In the genomic region with DNA sequence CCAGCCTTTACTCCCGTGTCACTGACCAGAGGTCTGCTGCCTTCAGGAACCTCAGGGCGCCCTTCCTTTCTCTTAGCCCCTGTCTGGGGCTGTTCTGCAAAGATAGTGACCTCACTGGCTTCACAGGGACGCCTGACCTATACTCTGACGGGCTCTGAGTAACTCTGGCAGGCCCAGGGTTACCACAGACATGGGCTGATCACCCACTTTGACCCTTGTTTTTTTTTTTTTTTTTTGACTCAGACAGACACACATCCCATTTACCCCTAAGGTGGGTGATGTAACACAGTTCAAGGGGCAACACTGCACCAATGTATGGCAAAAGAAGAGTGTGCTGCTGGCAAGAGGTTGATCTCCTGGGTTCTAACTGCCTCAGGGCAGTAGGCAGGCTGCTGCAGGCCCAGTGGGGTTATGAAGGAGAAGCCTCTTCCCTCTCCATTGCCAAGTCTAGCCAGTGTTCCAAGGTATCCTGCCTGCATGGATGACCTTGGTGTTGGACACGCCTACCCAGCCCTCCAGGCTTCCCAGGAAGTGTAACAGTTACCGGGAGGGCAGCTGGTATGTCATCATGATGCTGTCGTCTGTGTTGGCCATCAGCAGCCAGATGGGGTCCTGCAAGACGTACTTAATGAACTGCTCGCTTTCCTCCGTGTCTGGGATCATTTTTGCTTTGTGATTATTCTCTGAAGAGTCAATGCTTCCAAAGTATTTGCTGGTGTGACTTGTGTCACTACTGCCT, we compare ENCODE assay signal across 22 mouse cellular contexts. TPM values are rescaled to one million over a fixed set of nuclear protein-coding genes. Genes with fewer than 3 reads are reported as not detected.
DNase-seq lines count a peak whose midpoint lies in the region; ATAC-seq and TF ChIP-seq lines count a peak whose summit lies in the region.
"Had no signal": no experiment of that assay in that cellular context is flagged by ENCODE, and none has a peak within 500 bp of the region (broad histone marks: within the 10 kb centered on the region; RNA-seq: fewer than 3 reads in every experiment).

No protein-coding gene starts in this region.

- H3K36me3 ChIP-seq in hindbrain, embryonic 11.5 days (ENCODE audit: control insufficient read depth, insufficient read depth, low read length): no peaks in the 10 kb centered on the region
- H3K36me3 ChIP-seq in hindbrain, postnatal 0 days (ENCODE audit: insufficient read depth, low read length): peaks cover 31% of the 10 kb centered on the region; the same call in 1 of the 2 replicates
- H3K36me3 ChIP-seq in liver, embryonic 15.5 days (replicated peaks): peaks cover 9% of the 10 kb centered on the region
- H3K36me3 ChIP-seq: midbrain, embryonic 12.5 days; neural tube, embryonic 12.5 days had no signal

- no peak for TF ChIP-seq CTCF in hindbrain, postnatal 0 days (IDR thresholded peaks at IDR 0.05; ENCODE audit: low read depth)
- no peak for TF ChIP-seq CTCF in layer of hippocampus, adult 2 months (conservative IDR thresholded peaks at IDR 0.05)

- no peak overlapping the region for H3K4me2 ChIP-seq in hindbrain, embryonic 11.5 days (replicated peaks; ENCODE audit: low read depth, low read length)
- no peak overlapping the region for H3K4me2 ChIP-seq in hindbrain, postnatal 0 days (ENCODE audit: low read depth, low read length)
- no peak overlapping the region for H3K4me2 ChIP-seq in liver, embryonic 15.5 days
- H3K4me2 ChIP-seq: embryonic facial prominence, embryonic 15.5 days; heart, embryonic 15.5 days; hindbrain, embryonic 12.5 days; limb, embryonic 12.5 days; lung, embryonic 15.5 days; midbrain, embryonic 12.5 days; neural tube, embryonic 12.5 days had no signal

- no peak overlapping the region for H3K27ac ChIP-seq in hindbrain, embryonic 11.5 days (ENCODE audit: low read depth, low read length)
- no peak overlapping the region for H3K27ac ChIP-seq in hindbrain, postnatal 0 days
- H3K27ac ChIP-seq in liver, embryonic 15.5 days (replicated peaks): peak overlapping the region; percentile 45; the same call in 1 of the 2 replicates
- H3K27ac ChIP-seq in layer of hippocampus, adult 2 months: no peak overlapping the region
- H3K27ac ChIP-seq: embryonic facial prominence, embryonic 15.5 days; heart, embryonic 15.5 days; hindbrain, embryonic 12.5 days; kidney, postnatal 0 days; limb, embryonic 12.5 days; lung, embryonic 15.5 days; midbrain, embryonic 12.5 days; neural tube, embryonic 12.5 days had no signal

- H3K27me3 ChIP-seq in hindbrain, embryonic 11.5 days (ENCODE audit: control insufficient read depth, insufficient read depth, low read length): no peaks in the 10 kb centered on the region
- H3K27me3 ChIP-seq in hindbrain, postnatal 0 days (ENCODE audit: insufficient read depth, low read length): no peaks in the 10 kb centered on the region
- H3K27me3 ChIP-seq in liver, embryonic 15.5 days: no peaks in the 10 kb centered on the region
- H3K27me3 ChIP-seq: CH12.LX; embryonic facial prominence, embryonic 15.5 days; heart, embryonic 15.5 days; hindbrain, embryonic 12.5 days; limb, embryonic 12.5 days; lung, embryonic 15.5 days; midbrain, embryonic 12.5 days; neural tube, embryonic 12.5 days had no signal

- WGBS in hindbrain, embryonic 11.5 days: 65% methylated on average over 10 of the region's 10 CpGs
- 61% methylated on average over 10 of the region's 10 CpGs for WGBS in hindbrain, postnatal 0 days
- 53% methylated on average over 10 of the region's 10 CpGs for WGBS in liver, embryonic 15.5 days (ENCODE audit: insufficient replicate concordance)

- H3K9me3 ChIP-seq in hindbrain, embryonic 11.5 days (ENCODE audit: control insufficient read depth, low read length): no peaks in the 10 kb centered on the region
- H3K9me3 ChIP-seq in hindbrain, postnatal 0 days (ENCODE audit: low read length): no peaks in the 10 kb centered on the region
- H3K9me3 ChIP-seq in liver, embryonic 15.5 days (replicated peaks): no peaks in the 10 kb centered on the region
- H3K9me3 ChIP-seq: embryonic facial prominence, embryonic 15.5 days; heart, embryonic 15.5 days; hindbrain, embryonic 12.5 days; limb, embryonic 12.5 days; lung, embryonic 15.5 days; midbrain, embryonic 12.5 days; neural tube, embryonic 12.5 days had no signal

- no peak overlapping the region for H3K4me3 ChIP-seq in hindbrain, embryonic 11.5 days (ENCODE audit: low read depth, low read length)
- no peak overlapping the region for H3K4me3 ChIP-seq in hindbrain, postnatal 0 days (ENCODE audit: low read length)
- H3K4me3 ChIP-seq in liver, embryonic 15.5 days (replicated peaks): no peak overlapping the region
- no peak overlapping the region for H3K4me3 ChIP-seq in layer of hippocampus, adult 2 months
- H3K4me3 ChIP-seq: embryonic facial prominence, embryonic 15.5 days; heart, embryonic 15.5 days; hindbrain, embryonic 12.5 days; limb, embryonic 12.5 days; lung, embryonic 15.5 days; midbrain, embryonic 12.5 days; neural tube, embryonic 12.5 days had no signal

- H3K4me1 ChIP-seq in hindbrain, embryonic 11.5 days (replicated peaks; ENCODE audit: control insufficient read depth, insufficient read depth, low read length): peaks cover 5% of the 10 kb centered on the region
- H3K4me1 ChIP-seq in hindbrain, postnatal 0 days (ENCODE audit: insufficient read depth, low read length): 0 out of 2 replicates have a peak, but pooled peaks cover 2% of the 10 kb centered on the region
- H3K4me1 ChIP-seq in liver, embryonic 15.5 days (replicated peaks): peaks cover 13% of the 10 kb centered on the region

- DNase-seq in hindbrain, embryonic 11.5 days (ENCODE audit: low spot score): peak; percentile 27
- DNase-seq in hindbrain, postnatal 0 days (ENCODE audit: low spot score): no peak
- peak; percentile 22 for DNase-seq in ES-CJ7 (ENCODE audit: low read depth, low spot score)
- peak; percentile 88 for DNase-seq in adrenal gland, adult 2 months
- DNase-seq in lung, postnatal 25 days (ENCODE audit: low spot score): no peak
- DNase-seq in layer of hippocampus, adult 2 months (ENCODE audit: low spot score in 2 of 2): no peak
- DNase-seq: cerebellum, adult 2 months; cerebellum, postnatal 36 days; gastrocnemius, postnatal 14 days; spleen, adult 18-20 months; thymus, postnatal 4 days had no signal

- no peak overlapping the region for H3K9ac ChIP-seq in hindbrain, embryonic 11.5 days (ENCODE audit: low read depth, low read length)
- H3K9ac ChIP-seq in hindbrain, postnatal 0 days (replicated peaks; ENCODE audit: low read length): no peak overlapping the region
- H3K9ac ChIP-seq in liver, embryonic 15.5 days: no peak overlapping the region
- H3K9ac ChIP-seq: embryonic facial prominence, embryonic 15.5 days; heart, embryonic 15.5 days; hindbrain, embryonic 12.5 days; limb, embryonic 12.5 days; lung, embryonic 15.5 days; midbrain, embryonic 12.5 days; neural tube, embryonic 12.5 days had no signal

- ATAC-seq in hindbrain, embryonic 11.5 days (ENCODE audit: low FRiP score): no peak
- no peak for ATAC-seq in hindbrain, postnatal 0 days
- ATAC-seq in liver, embryonic 15.5 days (ENCODE audit: insufficient read depth): peak; percentile 53

RNA-seq across cellular contexts. Expression of a gene that starts 6.2 kb away (rescaled TPM):
- polyA plus RNA-seq in hindbrain, embryonic 11.5 days (2014; fragmentation: Nextera tagmentation; extraction: Ambion mirVana): 288 and 318 TPM in 2 replicates
- 154 and 160 TPM in 2 replicates for total RNA-seq in hindbrain, postnatal 0 days (2014; rRNA removed)
- polyA plus RNA-seq in hindbrain, postnatal 0 days (2015; fragmentation: Nextera tagmentation; extraction: Ambion mirVana): 129 and 131 TPM in 2 replicates
- 100 to 1,000 TPM; 190 to 273 TPM for total RNA-seq in adrenal gland, adult 2 months (2021)
- 252 and 309 TPM in 2 replicates for polyA plus RNA-seq in adrenal gland, adult 2 months (2012; rRNA removed)
- 21.1 and 24.1 TPM in 2 replicates for polyA plus RNA-seq in liver, embryonic 15.5 days (2015; fragmentation: Nextera tagmentation; extraction: Ambion mirVana)
- total RNA-seq in layer of hippocampus, adult 2 months (2021): 10 to 100 TPM; 15.4 to 15.7 TPM

RNA-seq across cellular contexts. Expression of a gene that starts 21.4 kb away (rescaled TPM):
- 172 TPM in 2 replicates for polyA plus RNA-seq in hindbrain, embryonic 11.5 days (2014; fragmentation: Nextera tagmentation; extraction: Ambion mirVana)
- 66.7 and 66.9 TPM in 2 replicates for total RNA-seq in hindbrain, postnatal 0 days (2014; rRNA removed)
- 119 and 120 TPM in 2 replicates for polyA plus RNA-seq in hindbrain, postnatal 0 days (2015; fragmentation: Nextera tagmentation; extraction: Ambion mirVana)
- 10 to 100 TPM; 88.8 to 94.7 TPM for total RNA-seq in adrenal gland, adult 2 months (2021)
- polyA plus RNA-seq in adrenal gland, adult 2 months (2012; rRNA removed): 121 and 122 TPM in 2 replicates
- 67.7 and 69.9 TPM in 2 replicates for polyA plus RNA-seq in liver, embryonic 15.5 days (2015; fragmentation: Nextera tagmentation; extraction: Ambion mirVana)
- 10 to 100 TPM; 66.6 to 67.9 TPM for total RNA-seq in layer of hippocampus, adult 2 months (2021)

RNA-seq across cellular contexts. Expression of a gene that starts 39.1 kb away (rescaled TPM):
- polyA plus RNA-seq in hindbrain, embryonic 11.5 days (2014; fragmentation: Nextera tagmentation; extraction: Ambion mirVana): 1.7 and 2.8 TPM in 2 replicates
- 10.0 and 12.0 TPM in 2 replicates for total RNA-seq in hindbrain, postnatal 0 days (2014; rRNA removed)
- polyA plus RNA-seq in hindbrain, postnatal 0 days (2015; fragmentation: Nextera tagmentation; extraction: Ambion mirVana): 4.2 and 5.1 TPM in 2 replicates
- 10 to 100 TPM; 22.2 to 68.7 TPM for total RNA-seq in adrenal gland, adult 2 months (2021)
- polyA plus RNA-seq in adrenal gland, adult 2 months (2012; rRNA removed): 24.7 and 40.0 TPM in 2 replicates
- polyA plus RNA-seq in liver, embryonic 15.5 days (2015; fragmentation: Nextera tagmentation; extraction: Ambion mirVana): 2.3 and 3.3 TPM in 2 replicates
- 10 to 100 TPM; 21.2 to 27.5 TPM for total RNA-seq in layer of hippocampus, adult 2 months (2021)

RNA-seq across cellular contexts. Expression of a gene that starts 53.8 kb away (rescaled TPM):
- 0.68 and 1.0 TPM in 2 replicates for polyA plus RNA-seq in hindbrain, embryonic 11.5 days (2014; fragmentation: Nextera tagmentation; extraction: Ambion mirVana)
- total RNA-seq in hindbrain, postnatal 0 days (2014; rRNA removed): 0.25 and 0.42 TPM in 2 replicates
- 0.15 and 0.19 TPM in 2 replicates for polyA plus RNA-seq in hindbrain, postnatal 0 days (2015; fragmentation: Nextera tagmentation; extraction: Ambion mirVana)
- 10 to 100 TPM in 1 of 2 experiments, 1 to 10 TPM in 1; 3.7 to 16.4 TPM for total RNA-seq in adrenal gland, adult 2 months (2021)
- polyA plus RNA-seq in adrenal gland, adult 2 months (2012; rRNA removed): 1.5 and 2.4 TPM in 2 replicates
- 3.2 and 4.2 TPM in 2 replicates for polyA plus RNA-seq in liver, embryonic 15.5 days (2015; fragmentation: Nextera tagmentation; extraction: Ambion mirVana)
- total RNA-seq in layer of hippocampus, adult 2 months (2021): not detected
- total RNA-seq: layer of hippocampus, postnatal 25 days had no signal
- polyA plus RNA-seq: cerebellum, adult 2 months had no signal

Comparison
In these comparisons a context has a peak if more than half of its experiments do, and no peak if none do; other contexts are left out.
1. DNase-seq: peak in hindbrain, embryonic 11.5 days (single experiment), ES-CJ7 (single experiment) and adrenal gland, adult 2 months (single experiment); none in hindbrain, postnatal 0 days (single experiment), lung, postnatal 25 days (single experiment) and layer of hippocampus, adult 2 months (0 of 2).